10 mouse cellular contexts compared by ENCODE assay signal in genomic region chr10:120851196-120851781, GRCm38 (mm10). TPM values are rescaled to one million over a fixed set of nuclear protein-coding genes. Genes with fewer than 3 reads are reported as not detected.
DNase-seq lines count a peak whose midpoint lies in the region; ATAC-seq and TF ChIP-seq lines count a peak whose summit lies in the region.
"Had no signal": no experiment of that assay in that cellular context is flagged by ENCODE, and none has a peak within 500 bp of the region (broad histone marks: within the 10 kb centered on the region; RNA-seq: fewer than 3 reads in every experiment).

No protein-coding gene starts in this region.

- peaks cover 28% of the 10 kb centered on the region for H3K36me3 ChIP-seq in heart, embryonic 10.5 days
- no peaks in the 10 kb centered on the region for H3K36me3 ChIP-seq in lung, postnatal 0 days (ENCODE audit: insufficient read depth, low read length)
- H3K36me3 ChIP-seq in embryonic facial prominence, embryonic 15.5 days: no peaks in the 10 kb centered on the region
- H3K36me3 ChIP-seq in limb, embryonic 13.5 days: no peaks in the 10 kb centered on the region
- H3K36me3 ChIP-seq: liver, embryonic 13.5 days had no signal

- TF ChIP-seq POLR2A in lung, adult 2 months (IDR thresholded peaks at IDR 0.05; ENCODE audit: borderline replicate concordance, extremely low read depth, low read depth, low read length): no peak

- H3K9me3 ChIP-seq in heart, embryonic 10.5 days: no peaks in the 10 kb centered on the region
- H3K9me3 ChIP-seq in lung, postnatal 0 days (ENCODE audit: low read length): no peaks in the 10 kb centered on the region
- no peaks in the 10 kb centered on the region for H3K9me3 ChIP-seq in embryonic facial prominence, embryonic 15.5 days (replicated peaks)
- no peaks in the 10 kb centered on the region for H3K9me3 ChIP-seq in limb, embryonic 13.5 days
- H3K9me3 ChIP-seq: liver, embryonic 13.5 days had no signal

- H3K4me3 ChIP-seq in heart, embryonic 10.5 days: no peak overlapping the region
- H3K4me3 ChIP-seq in lung, postnatal 0 days (ENCODE audit: low read depth, low read length): no peak overlapping the region
- no peak overlapping the region for H3K4me3 ChIP-seq in lung, adult 2 months (replicated peaks; ENCODE audit: extremely low read depth, low read depth, low read length)
- H3K4me3 ChIP-seq in embryonic facial prominence, embryonic 15.5 days (replicated peaks): no peak overlapping the region
- H3K4me3 ChIP-seq in limb, embryonic 13.5 days: no peak overlapping the region
- H3K4me3 ChIP-seq: liver, embryonic 13.5 days had no signal

- 76% methylated on average over 9 of the region's 9 CpGs for WGBS in heart, embryonic 10.5 days
- 44% methylated on average over 9 of the region's 9 CpGs for WGBS in lung, postnatal 0 days
- 48% methylated on average over 9 of the region's 9 CpGs for WGBS in lung, adult 2 months
- 33% methylated on average over 9 of the region's 9 CpGs for WGBS in embryonic facial prominence, embryonic 15.5 days
- 29% methylated on average over 9 of the region's 9 CpGs for WGBS in limb, embryonic 13.5 days

- DNase-seq in heart, embryonic 10.5 days (ENCODE audit: low spot score): no peak
- DNase-seq in heart, adult 18-20 months: no peak
- DNase-seq in lung, postnatal 0 days (ENCODE audit: low spot score): peak; percentile 17
- DNase-seq in lung, adult 2 months: no peak
- no peak for DNase-seq in embryo, embryonic 9.5 days (ENCODE audit: extremely low spot score)
- DNase-seq in left cerebral cortex, adult 8-10 months (ENCODE audit: low spot score in 2 of 2): no peak
- DNase-seq: liver, embryonic 13.5 days had no signal

- peaks cover 11% of the 10 kb centered on the region for H3K4me1 ChIP-seq in heart, embryonic 10.5 days
- H3K4me1 ChIP-seq in lung, postnatal 0 days (ENCODE audit: insufficient read depth, low read depth, low read length): no peaks in the 10 kb centered on the region
- no peaks in the 10 kb centered on the region for H3K4me1 ChIP-seq in lung, adult 2 months (ENCODE audit: control insufficient read depth, insufficient read depth, low read length)
- H3K4me1 ChIP-seq in embryonic facial prominence, embryonic 15.5 days: peaks cover 49% of the 10 kb centered on the region
- peaks cover 76% of the 10 kb centered on the region for H3K4me1 ChIP-seq in limb, embryonic 13.5 days
- H3K4me1 ChIP-seq: liver, embryonic 13.5 days had no signal

- no peak overlapping the region for H3K9ac ChIP-seq in lung, postnatal 0 days (replicated peaks; ENCODE audit: low read depth)
- no peak overlapping the region for H3K9ac ChIP-seq in embryonic facial prominence, embryonic 15.5 days
- H3K9ac ChIP-seq in limb, embryonic 13.5 days: peak overlapping the region; percentile 31; the same call in 1 of the 2 replicates
- H3K9ac ChIP-seq: liver, embryonic 13.5 days had no signal

- 0 out of 2 replicates have a peak overlapping the region, but pooled peaks have one; percentile 6 for H3K27ac ChIP-seq in heart, embryonic 10.5 days
- H3K27ac ChIP-seq in lung, postnatal 0 days (ENCODE audit: low read length): no peak overlapping the region
- peak overlapping the region; percentile 63 for H3K27ac ChIP-seq in embryonic facial prominence, embryonic 15.5 days (replicated peaks)
- H3K27ac ChIP-seq in limb, embryonic 13.5 days: peak overlapping the region; percentile 97
- H3K27ac ChIP-seq: liver, embryonic 13.5 days had no signal

- H3K27me3 ChIP-seq in heart, embryonic 10.5 days (ENCODE audit: insufficient read depth, poor library complexity, severe bottlenecking): no peaks in the 10 kb centered on the region
- no peaks in the 10 kb centered on the region for H3K27me3 ChIP-seq in lung, postnatal 0 days (replicated peaks; ENCODE audit: insufficient read depth, low read length)
- no peaks in the 10 kb centered on the region for H3K27me3 ChIP-seq in embryonic facial prominence, embryonic 15.5 days
- H3K27me3 ChIP-seq in limb, embryonic 13.5 days: no peaks in the 10 kb centered on the region
- H3K27me3 ChIP-seq: liver, embryonic 13.5 days had no signal

- no peak for ATAC-seq in lung, postnatal 0 days
- no peak for ATAC-seq in embryonic facial prominence, embryonic 15.5 days (ENCODE audit: insufficient number of reproducible peaks, low FRiP score, low TSS enrichment, low read depth)
- ATAC-seq in limb, embryonic 13.5 days (ENCODE audit: low FRiP score, low read depth): peak; percentile 52; the same call in 1 of the 2 replicates

- no peak overlapping the region for H3K4me2 ChIP-seq in lung, postnatal 0 days (replicated peaks; ENCODE audit: low read depth, low read length)
- H3K4me2 ChIP-seq in embryonic facial prominence, embryonic 15.5 days (replicated peaks): peak overlapping the region; percentile 35
- H3K4me2 ChIP-seq in limb, embryonic 13.5 days (replicated peaks): peak overlapping the region; percentile 55
- H3K4me2 ChIP-seq: liver, embryonic 13.5 days had no signal

- no peak for TF ChIP-seq CTCF in lung, postnatal 0 days (IDR thresholded peaks at IDR 0.05)
- TF ChIP-seq CTCF in lung, adult 2 months (IDR thresholded peaks at IDR 0.05; ENCODE audit: insufficient read depth, low read length): no peak

- no peak for TF ChIP-seq EP300 in lung, postnatal 0 days (IDR thresholded peaks at IDR 0.05)

RNA-seq across cellular contexts. Expression of gene Msrb3, which starts 47.6 kb away (rescaled TPM):
- polyA plus RNA-seq in heart, embryonic 10.5 days (2016; fragmentation: Nextera tagmentation; extraction: Ambion mirVana): 15.4 and 20.6 TPM in 2 replicates
- 10 to 100 TPM; 96.1 to 96.6 TPM for total RNA-seq in heart, adult 18-20 months (2021)
- 18.5 and 18.8 TPM in 2 replicates for polyA plus RNA-seq in lung, postnatal 0 days (2015; fragmentation: Nextera tagmentation; extraction: Ambion mirVana)
- polyA plus RNA-seq in lung, adult 2 months (2012; rRNA removed): 32.1 and 36.6 TPM in 2 replicates
- 9.5 TPM in 2 replicates for polyA plus RNA-seq in embryonic facial prominence, embryonic 15.5 days (2015; fragmentation: Nextera tagmentation; extraction: Ambion mirVana)
- polyA plus RNA-seq in limb, embryonic 13.5 days (2015; fragmentation: Nextera tagmentation; extraction: Ambion mirVana): 12.2 and 14.8 TPM in 2 replicates
- total RNA-seq in left cerebral cortex, adult 8-10 months (2022): 1 to 10 TPM; 5.4 to 6.6 (median 6.2) TPM
- total RNA-seq: monocyte, adult 5-6 weeks had no signal
